Mouse (Mus musculus): ENCODE measurements around the gene Vmn1r48. TPM values are rescaled to one million over a fixed set of nuclear protein-coding genes. Genes with fewer than 3 reads are reported as not detected.
"Not testable (repeated sequence)": the region's sequence is repeated elsewhere in the genome, so short reads cannot be mapped to it uniquely, and the experiment has no call there.

Gene Vmn1r48
- polyA plus RNA-seq (2016; fragmentation: Nextera tagmentation; extraction: Ambion mirVana), result not detected in 2 replicates

DNA sequence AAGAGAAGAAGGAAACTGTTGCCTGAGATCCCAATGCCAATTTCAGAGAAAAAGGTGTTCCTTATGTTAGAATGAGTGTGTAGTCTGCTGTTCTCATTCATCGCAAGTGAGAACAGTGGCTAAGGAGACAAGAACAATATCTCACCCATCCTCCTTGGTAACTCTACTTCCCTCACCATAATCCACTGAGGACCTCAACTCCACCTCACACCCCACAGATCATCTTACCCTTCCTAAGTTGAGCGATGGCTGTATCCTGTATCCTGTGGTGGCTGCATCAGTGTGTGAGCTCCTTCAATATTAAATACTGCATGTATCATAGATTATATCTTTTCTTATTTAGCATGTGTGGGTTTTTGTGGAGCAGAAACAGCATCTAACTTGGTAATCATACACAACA lies at the start of gene Vmn1r48:
Gene Vmn1r48, minus strand, starts transcription at position 101 of the 400 bp plus-strand sequence.
- not testable (repeated sequence) for H3K4me1 ChIP-seq; H3K27me3 ChIP-seq (ENCODE audit: insufficient read depth, poor library complexity, severe bottlenecking); DNase-seq (ENCODE audit: low spot score); H3K4me3 ChIP-seq; H3K27ac ChIP-seq; H3K36me3 ChIP-seq; H3K9me3 ChIP-seq
- WGBS, result no CpG with 5 or more reads among the region's 2 CpGs

DNA sequence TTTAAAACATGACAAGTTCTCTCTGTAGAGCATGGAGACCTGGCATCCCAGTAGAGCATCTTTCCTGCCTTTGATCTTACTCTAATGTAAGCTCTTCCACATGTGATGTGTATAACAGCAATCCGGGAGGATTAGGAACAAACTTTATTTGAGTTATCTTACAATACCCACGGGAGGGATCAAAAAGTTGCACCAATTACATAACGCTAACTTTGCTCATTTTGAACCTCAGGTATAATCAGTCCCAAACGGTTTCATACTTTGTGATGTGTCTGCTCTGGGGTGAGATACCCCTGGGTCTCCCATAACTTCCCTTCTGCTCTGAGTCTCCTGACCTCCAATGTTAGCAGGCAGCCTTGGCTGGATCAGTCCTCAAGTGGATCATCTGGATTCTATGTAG lies 41.8 kb upstream of the Vmn1r48 start, which contains the start of gene Vmn1r49:
Gene Vmn1r49, minus strand, starts transcription at position 101 of the 400 bp plus-strand sequence.
- DNase-seq (ENCODE audit: low spot score), result no peak
- Histone ChIP-seq H3K4me3 (no peak within 1 kb of the TSS), H3K36me3 (no peaks in the 10 kb centered on the region), H3K9me3 (peaks cover 11% of the 10 kb centered on the region), H3K27ac (no peak within 1 kb of the TSS), H3K4me1 (no peaks in the 10 kb centered on the region), H3K27me3 (ENCODE audit: insufficient read depth, poor library complexity, severe bottlenecking) (no peaks in the 10 kb centered on the region)
- 71% methylated on average over 4 of the region's 4 CpGs for WGBS

GRCm38 (mm10) chr6:90015847-90016246 lies 20.8 kb downstream of the Vmn1r48 start, which contains the start of gene Vmn1r47:
TSS of gene Vmn1r47 (plus strand) at chr6:90016147.
- H3K9me3 ChIP-seq; DNase-seq (ENCODE audit: low spot score); H3K4me3 ChIP-seq; H3K36me3 ChIP-seq; H3K27ac ChIP-seq; H3K27me3 ChIP-seq (ENCODE audit: insufficient read depth, poor library complexity, severe bottlenecking); H3K4me1 ChIP-seq: not testable (repeated sequence)
- 79% methylated on average over 1 of the region's 1 CpGs for WGBS

DNA sequence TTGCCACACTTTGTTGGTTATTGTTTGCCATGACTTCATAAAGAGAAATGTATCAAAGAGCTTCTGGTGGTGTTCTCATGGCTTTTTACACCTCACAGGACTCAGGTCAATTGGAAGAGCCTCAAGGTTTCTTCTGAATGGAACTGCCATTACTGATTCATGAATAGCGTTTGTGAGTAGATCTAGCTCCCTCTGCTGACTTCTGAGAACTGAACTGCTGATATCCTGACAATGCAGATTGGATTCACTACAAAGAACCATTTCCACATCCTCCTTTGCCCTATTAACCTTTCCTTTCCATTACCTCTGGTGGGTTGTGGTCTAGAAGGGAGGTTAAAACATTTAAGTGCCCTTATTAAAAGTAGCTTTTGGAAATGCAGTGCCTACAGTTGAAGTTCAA lies 50.7 kb downstream of the Vmn1r48 start:
- no peak for DNase-seq (ENCODE audit: low spot score)
- Histone ChIP-seq H3K4me1 (no peaks in the 10 kb centered on the region), H3K9me3 (0 out of 2 replicates have a peak, but pooled peaks cover 6% of the 10 kb centered on the region), H3K4me3 (no peak overlapping the region), H3K27me3 (ENCODE audit: insufficient read depth, poor library complexity, severe bottlenecking) (no peaks in the 10 kb centered on the region), H3K27ac (no peak overlapping the region), H3K36me3 (no peaks in the 10 kb centered on the region)
- 22% methylated on average over 1 of the region's 1 CpGs for WGBS

Other genes starting within 250 kb of the Vmn1r48 start
- gene Vmn1r42, start 160.4 kb downstream of the Vmn1r48 start, polyA plus RNA-seq (2016; fragmentation: Nextera tagmentation; extraction: Ambion mirVana), result not detected in 2 replicates
- gene Vmn1r43, start 160.4 kb downstream of the Vmn1r48 start, polyA plus RNA-seq (2016; fragmentation: Nextera tagmentation; extraction: Ambion mirVana), result not detected in 2 replicates
- not detected in 2 replicates for gene Vmn1r44, start 153.2 kb downstream of the Vmn1r48 start, polyA plus RNA-seq (2016; fragmentation: Nextera tagmentation; extraction: Ambion mirVana)
- not detected in 2 replicates for gene Vmn1r45, start 96.2 kb downstream of the Vmn1r48 start, polyA plus RNA-seq (2016; fragmentation: Nextera tagmentation; extraction: Ambion mirVana)
- not detected in 2 replicates for gene Vmn1r46, start 67.5 kb downstream of the Vmn1r48 start, polyA plus RNA-seq (2016; fragmentation: Nextera tagmentation; extraction: Ambion mirVana)
- not detected in 2 replicates for gene Vmn1r47, start 20.7 kb downstream of the Vmn1r48 start, polyA plus RNA-seq (2016; fragmentation: Nextera tagmentation; extraction: Ambion mirVana)
- not detected in 2 replicates for gene Vmn1r49, start 41.7 kb upstream of the Vmn1r48 start, polyA plus RNA-seq (2016; fragmentation: Nextera tagmentation; extraction: Ambion mirVana)
- gene Vmn1r50, start 64.6 kb upstream of the Vmn1r48 start, polyA plus RNA-seq (2016; fragmentation: Nextera tagmentation; extraction: Ambion mirVana), result not detected in 2 replicates
- not detected in 2 replicates for gene Vmn1r51, start 85.8 kb upstream of the Vmn1r48 start, polyA plus RNA-seq (2016; fragmentation: Nextera tagmentation; extraction: Ambion mirVana)
- not detected in 2 replicates for gene Vmn1r52, start 138.0 kb upstream of the Vmn1r48 start, polyA plus RNA-seq (2016; fragmentation: Nextera tagmentation; extraction: Ambion mirVana)
- gene V1ra8, start 166.0 kb upstream of the Vmn1r48 start, polyA plus RNA-seq (2016; fragmentation: Nextera tagmentation; extraction: Ambion mirVana), result not detected in 2 replicates
- not detected in 2 replicates for gene Vmn1r53, start 187.6 kb upstream of the Vmn1r48 start, polyA plus RNA-seq (2016; fragmentation: Nextera tagmentation; extraction: Ambion mirVana)
- gene Vmn1r54, start 209.5 kb upstream of the Vmn1r48 start, polyA plus RNA-seq (2016; fragmentation: Nextera tagmentation; extraction: Ambion mirVana), result not detected in 2 replicates

Data from heart, embryonic 10.5 days (tissue).